Mouse (Mus musculus): ENCODE measurements around the gene Commd4.
"Not testable (repeated sequence)": the region's sequence is repeated elsewhere in the genome, so short reads cannot be mapped to it uniquely, and the experiment has no call there.

Commd4 gene

GRCm38 (mm10) chr9:57158013-57158470 is at the start of gene Commd4:
Commd4 (minus strand) TSS chr9:57158331.
- peak; percentile 93 for DNase-seq (ENCODE audit: low spot score)

GRCm38 (mm10) chr9:57206896-57207295 is 48.8 kb upstream of the Commd4 start:
- DNase-seq (ENCODE audit: low spot score) = no peak

- DNase-seq (ENCODE audit: low spot score) = not testable (repeated sequence)
Measured at GRCm38 (mm10) chr9:57203571-57203970, 45.4 kb upstream of the Commd4 start.

- DNase-seq (ENCODE audit: low spot score) = no peak
Measured at GRCm38 (mm10) chr9:57202981-57203380, 44.9 kb upstream of the Commd4 start.

- no peak for DNase-seq (ENCODE audit: low spot score)
Measured at GRCm38 (mm10) chr9:57197414-57197813, 39.3 kb upstream of the Commd4 start.

GRCm38 (mm10) chr9:57196708-57197107 is 38.6 kb upstream of the Commd4 start:
- no peak for DNase-seq (ENCODE audit: low spot score)

GRCm38 (mm10) chr9:57168411-57168810 is 10.3 kb upstream of the Commd4 start:
- DNase-seq (ENCODE audit: low spot score) = no peak

- no peak for DNase-seq (ENCODE audit: low spot score)
Measured at GRCm38 (mm10) chr9:57166173-57166572, 8.0 kb upstream of the Commd4 start.

- no peak for DNase-seq (ENCODE audit: low spot score)
Measured at GRCm38 (mm10) chr9:57163137-57163536, 5.0 kb upstream of the Commd4 start.

- DNase-seq (ENCODE audit: low spot score) = no peak
Measured at GRCm38 (mm10) chr9:57162496-57162895, 4.4 kb upstream of the Commd4 start.

GRCm38 (mm10) chr9:57158506-57158905 is 375 bp upstream of the Commd4 start:
- no peak for DNase-seq (ENCODE audit: low spot score)

GRCm38 (mm10) chr9:57157499-57157898 is 632 bp downstream of the Commd4 start:
- no peak for DNase-seq (ENCODE audit: low spot score)

- DNase-seq (ENCODE audit: low spot score) = no peak
Measured at GRCm38 (mm10) chr9:57156823-57157222, 1.3 kb downstream of the Commd4 start.

GRCm38 (mm10) chr9:57156383-57156782 is 1.7 kb downstream of the Commd4 start:
- DNase-seq (ENCODE audit: low spot score) = no peak

- DNase-seq (ENCODE audit: low spot score) = no peak
Measured at GRCm38 (mm10) chr9:57152331-57152730, 5.8 kb downstream of the Commd4 start.

- DNase-seq (ENCODE audit: low spot score) = no peak
Measured at GRCm38 (mm10) chr9:57150192-57150591, 7.9 kb downstream of the Commd4 start.

- no peak for DNase-seq (ENCODE audit: low spot score)
Measured at GRCm38 (mm10) chr9:57149021-57149420, 9.1 kb downstream of the Commd4 start.

GRCm38 (mm10) chr9:57148144-57148878 is 9.8 kb downstream of the Commd4 start, which contains the start of gene Neil1:
Neil1 (minus strand) TSS chr9:57148305.
- DNase-seq (ENCODE audit: low spot score) = peak; percentile 92

- DNase-seq (ENCODE audit: low spot score) = no peak
Measured at GRCm38 (mm10) chr9:57147205-57148143, 10.7 kb downstream of the Commd4 start.

GRCm38 (mm10) chr9:57146451-57147066 is 11.6 kb downstream of the Commd4 start:
- DNase-seq (ENCODE audit: low spot score) = no peak

- no peak for DNase-seq (ENCODE audit: low spot score)
Measured at GRCm38 (mm10) chr9:57144830-57145229, 13.3 kb downstream of the Commd4 start.

- no peak for DNase-seq (ENCODE audit: low spot score)
Measured at GRCm38 (mm10) chr9:57143212-57143611, 14.9 kb downstream of the Commd4 start.
